Mouse (Mus musculus) heart, embryonic 11.5 days (tissue): ENCODE data around the gene Gp1bb. TPM values are rescaled to one million over a fixed set of nuclear protein-coding genes. Genes with fewer than 3 reads are reported as not detected.

Experiments
- ATAC-seq: fragments of 200-750 bp; cut with Nextera tagmentation; replicated peaks from 2 replicates; pipeline ENCODE4 v1.8.0; 2017; ENCODE audit warnings: moderate library complexity; ENCODE audit not compliant: insufficient number of reproducible peaks, low FRiP score, low TSS enrichment
- H3K27ac ChIP-seq: fragments of 300-500 bp; sonication (generic); 2 replicates; pipeline ENCODE4 v1.5.1; 2014; ENCODE audit warnings: mild to moderate bottlenecking, low read depth, low read length
- H3K27me3 ChIP-seq: fragments of 300-500 bp; sonication (generic); 2 replicates; pipeline ENCODE4 v1.6.1; 2014; ENCODE audit warnings: mild to moderate bottlenecking, low read length, mixed read lengths; ENCODE audit not compliant: control insufficient read depth, insufficient read depth
- H3K36me3 ChIP-seq: fragments of 300-500 bp; sonication (generic); 2 replicates; pipeline ENCODE4 v1.6.1; 2014; ENCODE audit warnings: mild to moderate bottlenecking, low read length, moderate library complexity, mixed read lengths; ENCODE audit not compliant: control insufficient read depth, insufficient read depth
- H3K4me1 ChIP-seq: fragments of 300-500 bp; sonication (generic); 2 replicates; pipeline ENCODE4 v1.6.1; 2014; ENCODE audit warnings: low read length; ENCODE audit not compliant: control insufficient read depth, insufficient read depth
- H3K4me2 ChIP-seq: fragments of 300-500 bp; sonication (generic); 2 replicates; pipeline ENCODE4 v1.6.1; 2014; ENCODE audit warnings: mild to moderate bottlenecking, moderate library complexity
- H3K4me3 ChIP-seq: fragments of 300-500 bp; sonication (generic); 2 replicates; pipeline ENCODE4 v1.5.1; 2014; ENCODE audit warnings: low read depth, low read length
- H3K9ac ChIP-seq: fragments of 300-500 bp; sonication (generic); 2 replicates; pipeline ENCODE4 v1.6.1; 2014; ENCODE audit warnings: mild to moderate bottlenecking, low read depth, low read length, moderate library complexity
- H3K9me3 ChIP-seq: fragments of 300-500 bp; sonication (generic); replicated peaks from 2 replicates; pipeline ENCODE4 v1.6.1; 2016; ENCODE audit warnings: low read length; ENCODE audit not compliant: control insufficient read depth
- WGBS: fragments of 180-500 bp; shearing (Covaris S2); extraction: QIAGEN DNeasy Blood & Tissue Kit; methylation state at CpG from one replicate; pipeline ENCODE4 v1.1.7; 2014; ENCODE audit not compliant: insufficient replicate concordance; 5-methylcytosine and 5-hydroxymethylcytosine counted together
- polyA plus RNA-seq: library from polyadenylated mRNA; unstranded; fragments of >200 nt; fragmentation: Nextera tagmentation; extraction: Ambion mirVana; gene quantifications from 2 replicates; pipeline ENCODE4 v1.2.1, GENCODE M21; 2014

The Gp1bb gene
- polyA plus RNA-seq, 1 experiment from 2014 or later = 8.6 TPM

DNA sequence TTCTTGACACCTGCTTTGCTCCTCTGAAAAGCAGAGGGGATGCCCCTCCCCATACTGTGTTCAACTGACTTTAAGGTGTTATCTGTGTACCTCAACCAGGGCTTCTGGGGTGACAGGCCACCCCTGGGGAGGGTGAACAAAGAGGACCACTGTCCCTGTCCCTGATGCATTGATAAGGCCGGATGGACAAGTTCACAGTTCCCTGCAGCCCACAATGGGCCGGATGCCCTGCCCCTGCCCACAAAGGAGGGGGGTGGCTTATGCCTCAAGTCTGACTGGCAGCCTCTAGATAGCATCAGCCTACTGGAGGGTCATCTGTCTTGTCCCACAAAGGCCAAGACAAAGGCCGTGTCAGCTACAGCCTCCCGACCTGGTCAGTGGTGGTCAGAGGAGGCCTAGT lies 3.1 kb downstream of the Gp1bb start:
- no peaks in the 10 kb centered on the region for H3K9me3 ChIP-seq
- H3K4me3 ChIP-seq = no peak overlapping the region
- H3K4me2 ChIP-seq = no peak overlapping the region
- no peak overlapping the region for H3K9ac ChIP-seq
- no peaks in the 10 kb centered on the region for H3K36me3 ChIP-seq
- no peak for ATAC-seq
- H3K27me3 ChIP-seq = peaks cover 85% of the 10 kb centered on the region
- no peak overlapping the region for H3K27ac ChIP-seq
- H3K4me1 ChIP-seq = peaks cover 21% of the 10 kb centered on the region
- WGBS = 35% methylated on average over 4 of the region's 4 CpGs

DNA sequence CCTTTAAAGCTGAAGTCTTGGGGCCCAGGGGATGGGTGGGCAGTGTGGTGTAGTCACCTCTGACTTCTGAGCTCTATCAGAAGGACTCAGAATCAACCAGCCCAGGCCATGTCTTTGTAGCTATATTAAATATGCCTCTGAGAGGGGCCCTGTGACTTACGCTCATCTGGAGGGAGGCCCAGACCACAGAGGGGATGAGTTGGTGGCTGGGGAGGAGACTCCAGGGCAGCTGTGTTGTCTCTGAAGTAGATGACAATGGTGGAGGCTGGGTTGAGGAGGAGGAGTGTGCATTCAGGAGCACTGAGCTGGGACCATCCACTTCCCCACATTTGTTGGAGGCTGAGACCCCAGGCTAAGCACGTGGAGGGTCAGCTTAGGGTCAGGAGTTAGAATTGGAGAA lies 3.9 kb downstream of the Gp1bb start:
- no peaks in the 10 kb centered on the region for H3K9me3 ChIP-seq
- peaks cover 76% of the 10 kb centered on the region for H3K27me3 ChIP-seq
- H3K4me1 ChIP-seq = peaks cover 21% of the 10 kb centered on the region
- 62% methylated on average over 2 of the region's 2 CpGs for WGBS
- no peak overlapping the region for H3K9ac ChIP-seq
- no peaks in the 10 kb centered on the region for H3K36me3 ChIP-seq
- no peak for ATAC-seq
- H3K27ac ChIP-seq = no peak overlapping the region
- H3K4me2 ChIP-seq = no peak overlapping the region
- no peak overlapping the region for H3K4me3 ChIP-seq

DNA sequence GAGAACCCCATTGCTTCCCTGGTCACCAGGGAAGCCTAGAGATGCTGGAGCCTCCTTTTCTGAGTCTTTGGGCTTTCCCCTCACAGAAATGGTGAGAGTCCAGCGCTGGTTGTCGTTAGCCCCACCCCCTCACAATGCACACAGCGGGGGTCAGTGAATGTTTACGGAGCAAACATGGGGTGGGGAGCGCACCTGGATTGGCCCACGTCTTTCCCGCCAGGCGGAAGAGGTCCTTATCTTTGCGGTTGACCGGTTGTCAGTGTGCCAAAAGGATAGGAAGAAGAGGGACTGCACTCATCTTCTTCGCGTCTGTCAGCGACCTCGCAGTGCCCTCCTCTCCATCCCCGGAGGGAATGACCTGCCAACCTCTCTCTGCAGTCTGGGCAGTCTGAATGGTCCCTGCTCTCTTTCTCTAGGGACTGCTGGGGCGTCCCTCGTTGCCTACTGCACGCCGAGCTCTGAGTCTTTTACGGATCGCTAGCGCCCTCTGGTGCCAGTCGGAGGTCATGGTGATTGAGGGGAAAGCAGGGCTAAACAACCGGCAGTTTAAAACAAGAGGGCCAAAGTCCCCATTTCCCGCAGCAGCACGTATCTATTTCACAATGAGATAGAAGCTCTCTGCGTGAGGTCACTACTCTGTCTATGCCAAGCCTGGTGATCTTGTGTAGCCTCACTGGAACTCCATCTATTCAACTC lies 4.7 kb downstream of the Gp1bb start:
- Histone ChIP-seq H3K9ac (no peak overlapping the region), H3K4me2 (peak overlapping the region; percentile 52), H3K27ac (no peak overlapping the region), H3K36me3 (no peaks in the 10 kb centered on the region), H3K9me3 (no peaks in the 10 kb centered on the region), H3K4me3 (peak overlapping the region; percentile 19; the same call in 1 of the 2 replicates), H3K4me1 (peaks cover 21% of the 10 kb centered on the region), H3K27me3 (peaks cover 71% of the 10 kb centered on the region)
- under 1% methylated on average over 27 of the region's 27 CpGs for WGBS
- ATAC-seq = no peak

DNA sequence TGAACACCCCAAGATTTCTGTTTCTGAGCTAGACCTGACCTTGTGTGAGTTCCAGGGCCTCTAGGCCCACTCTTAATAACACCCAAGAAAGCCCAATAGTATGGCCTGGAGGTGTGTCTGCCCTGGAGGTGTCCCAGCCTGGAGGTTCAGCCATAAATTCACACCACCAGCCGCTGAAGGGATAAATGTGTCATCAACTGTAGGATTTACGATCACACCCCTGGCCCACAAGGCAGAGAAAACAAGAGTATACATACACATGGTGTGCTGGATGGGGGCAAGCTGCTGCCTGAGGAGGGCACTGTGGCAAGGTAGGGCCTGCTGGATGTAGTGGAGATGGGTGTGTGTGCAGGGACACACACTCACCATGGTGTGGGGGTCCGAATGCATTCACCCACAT lies 8.9 kb downstream of the Gp1bb start:
- ATAC-seq = no peak
- Histone ChIP-seq H3K4me2 (no peak overlapping the region), H3K4me1 (peaks cover 17% of the 10 kb centered on the region), H3K36me3 (no peaks in the 10 kb centered on the region), H3K9me3 (no peaks in the 10 kb centered on the region), H3K27me3 (peaks cover 46% of the 10 kb centered on the region), H3K9ac (no peak overlapping the region), H3K27ac (no peak overlapping the region), H3K4me3 (no peak overlapping the region)
- 71% methylated on average over 3 of the region's 3 CpGs for WGBS

DNA sequence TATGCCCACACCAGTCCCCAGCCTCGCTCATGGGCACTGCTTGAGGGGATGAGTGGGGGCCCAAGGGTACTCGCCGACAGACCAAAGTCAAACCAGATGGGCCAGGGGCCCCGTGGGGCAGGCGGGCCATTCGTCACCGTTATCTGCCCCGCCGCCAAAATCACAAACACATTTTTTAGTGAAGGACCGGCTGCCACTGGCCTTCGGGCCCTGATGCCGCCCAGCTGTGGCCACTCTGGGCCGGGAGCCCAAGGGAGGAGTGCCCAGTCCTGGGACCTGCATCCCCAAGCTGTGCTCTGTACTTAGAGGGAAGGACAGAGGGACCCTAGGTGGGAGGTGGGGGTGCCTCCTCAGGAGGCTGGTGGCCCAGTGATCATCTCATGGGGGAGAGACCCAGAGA lies 10.5 kb downstream of the Gp1bb start:
- H3K27ac ChIP-seq = no peak overlapping the region
- no peak overlapping the region for H3K9ac ChIP-seq
- no peak overlapping the region for H3K4me3 ChIP-seq
- peaks cover 37% of the 10 kb centered on the region for H3K27me3 ChIP-seq
- H3K4me1 ChIP-seq = peaks cover 13% of the 10 kb centered on the region
- no peak overlapping the region for H3K4me2 ChIP-seq
- H3K9me3 ChIP-seq = no peaks in the 10 kb centered on the region
- WGBS = 46% methylated on average over 13 of the region's 13 CpGs
- ATAC-seq = peak; percentile 53; the same call in 1 of the 2 replicates
- no peaks in the 10 kb centered on the region for H3K36me3 ChIP-seq

DNA sequence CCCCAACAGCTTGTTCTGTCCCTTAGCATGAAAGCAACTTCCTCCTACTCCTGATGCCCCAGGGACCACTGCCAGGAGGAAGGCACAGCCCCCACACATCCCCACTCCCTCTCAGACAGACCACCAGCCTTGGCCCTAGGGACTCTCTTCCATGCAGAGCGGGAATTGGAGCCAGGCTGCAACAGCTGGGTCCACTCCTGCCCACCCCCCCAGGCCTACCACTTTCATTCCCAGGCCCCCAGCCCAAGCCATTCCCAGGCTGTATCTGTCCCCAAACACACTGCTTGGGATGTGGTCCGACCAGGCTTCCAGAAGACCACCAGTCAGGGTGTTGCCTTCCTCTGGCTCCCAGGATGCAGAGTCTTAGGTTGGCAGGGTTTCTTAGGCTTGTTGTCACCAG lies 13.1 kb downstream of the Gp1bb start:
- H3K4me1 ChIP-seq = peaks cover 18% of the 10 kb centered on the region
- no peaks in the 10 kb centered on the region for H3K9me3 ChIP-seq
- peaks cover 24% of the 10 kb centered on the region for H3K27me3 ChIP-seq
- H3K9ac ChIP-seq = no peak overlapping the region
- H3K36me3 ChIP-seq = no peaks in the 10 kb centered on the region
- H3K27ac ChIP-seq = no peak overlapping the region
- no peak overlapping the region for H3K4me2 ChIP-seq
- 50% methylated on average over 2 of the region's 2 CpGs for WGBS
- no peak overlapping the region for H3K4me3 ChIP-seq
- ATAC-seq = no peak

DNA sequence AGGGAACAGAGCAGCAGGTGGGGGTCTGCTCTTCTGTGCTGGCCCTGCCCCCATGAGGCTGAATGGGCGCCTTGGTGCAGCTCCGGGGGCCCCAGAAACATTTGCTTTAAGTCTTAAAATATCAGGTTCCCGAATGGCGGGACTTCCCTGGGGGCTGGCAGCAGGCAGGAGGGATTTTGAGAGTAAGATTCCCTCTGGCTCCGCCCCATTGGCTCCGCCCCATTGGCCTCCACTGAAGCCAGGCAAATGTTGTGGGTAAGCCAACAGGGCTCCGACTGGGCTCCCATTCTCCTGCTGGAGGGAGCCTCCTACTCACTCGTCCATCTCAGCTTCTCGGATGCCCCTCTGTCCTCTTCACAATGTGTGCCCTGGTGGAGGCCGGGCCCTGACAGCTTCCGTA lies 14.0 kb downstream of the Gp1bb start:
- H3K36me3 ChIP-seq = no peaks in the 10 kb centered on the region
- no peak for ATAC-seq
- H3K4me1 ChIP-seq = peaks cover 24% of the 10 kb centered on the region
- H3K9me3 ChIP-seq = no peaks in the 10 kb centered on the region
- no peak overlapping the region for H3K4me3 ChIP-seq
- no peak overlapping the region for H3K9ac ChIP-seq
- peaks cover 24% of the 10 kb centered on the region for H3K27me3 ChIP-seq
- WGBS = 7% methylated on average over 11 of the region's 11 CpGs
- H3K27ac ChIP-seq = no peak overlapping the region
- H3K4me2 ChIP-seq = peak overlapping the region; percentile 22; the same call in 1 of the 2 replicates

DNA sequence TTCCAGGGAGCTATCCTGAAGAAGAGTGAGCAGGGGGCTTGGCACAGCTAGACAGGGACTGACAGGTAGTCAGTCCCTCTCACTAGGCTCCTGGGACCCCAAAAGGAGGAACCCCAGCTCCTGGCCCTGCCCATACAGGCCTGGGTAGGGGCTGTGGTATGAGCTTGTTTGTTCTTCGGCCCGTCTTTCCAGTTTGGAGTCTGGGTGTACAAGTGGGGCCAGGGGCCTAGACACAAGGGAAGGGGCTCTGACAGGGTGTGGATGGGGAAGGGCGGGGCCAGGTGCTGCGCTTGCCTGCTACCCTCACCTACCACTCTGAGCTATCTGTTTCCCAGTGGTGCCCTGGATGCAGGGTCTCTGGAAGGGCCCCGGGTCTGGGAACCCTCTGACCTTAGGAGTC lies 16.5 kb downstream of the Gp1bb start:
- no peaks in the 10 kb centered on the region for H3K36me3 ChIP-seq
- no peak overlapping the region for H3K27ac ChIP-seq
- peaks cover 22% of the 10 kb centered on the region for H3K27me3 ChIP-seq
- H3K4me2 ChIP-seq = no peak overlapping the region
- H3K9me3 ChIP-seq = no peaks in the 10 kb centered on the region
- H3K9ac ChIP-seq = no peak overlapping the region
- no peak for ATAC-seq
- 79% methylated on average over 5 of the region's 5 CpGs for WGBS
- H3K4me3 ChIP-seq = no peak overlapping the region
- peaks cover 24% of the 10 kb centered on the region for H3K4me1 ChIP-seq

DNA sequence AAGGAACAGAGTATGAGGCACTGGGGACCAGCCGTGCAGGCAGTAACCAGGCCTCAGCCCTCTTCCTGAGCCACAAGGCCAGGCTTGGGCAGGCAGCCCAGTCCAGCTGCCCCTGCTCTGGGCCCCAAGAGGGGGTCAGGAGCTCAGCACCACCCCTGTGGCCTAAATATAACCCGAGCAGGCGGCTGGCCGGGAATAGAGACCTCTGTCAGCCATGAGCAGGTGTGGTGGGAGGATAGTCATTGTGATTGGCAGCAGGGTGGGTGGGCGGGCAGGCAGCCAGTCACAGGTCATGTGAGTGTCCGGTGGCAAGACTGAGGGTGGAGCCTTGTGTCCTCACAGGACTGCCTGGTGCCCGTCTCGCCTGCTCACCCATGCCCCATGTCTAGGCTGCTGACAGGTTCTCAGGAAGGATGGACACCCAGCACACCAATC lies 17.9 kb downstream of the Gp1bb start:
- Histone ChIP-seq H3K36me3 (no peaks in the 10 kb centered on the region), H3K9me3 (no peaks in the 10 kb centered on the region), H3K9ac (peak overlapping the region; percentile 50; the same call in 1 of the 2 replicates), H3K4me2 (no peak overlapping the region), H3K27me3 (peaks cover 10% of the 10 kb centered on the region), H3K27ac (no peak overlapping the region), H3K4me3 (no peak overlapping the region), H3K4me1 (peaks cover 24% of the 10 kb centered on the region)
- peak; percentile 25; the same call in 1 of the 2 replicates for ATAC-seq
- WGBS = 41% methylated on average over 8 of the region's 8 CpGs
